Mouse (Mus musculus): ENCODE results near the gene Cox8a.

Gene Cox8a

DNA sequence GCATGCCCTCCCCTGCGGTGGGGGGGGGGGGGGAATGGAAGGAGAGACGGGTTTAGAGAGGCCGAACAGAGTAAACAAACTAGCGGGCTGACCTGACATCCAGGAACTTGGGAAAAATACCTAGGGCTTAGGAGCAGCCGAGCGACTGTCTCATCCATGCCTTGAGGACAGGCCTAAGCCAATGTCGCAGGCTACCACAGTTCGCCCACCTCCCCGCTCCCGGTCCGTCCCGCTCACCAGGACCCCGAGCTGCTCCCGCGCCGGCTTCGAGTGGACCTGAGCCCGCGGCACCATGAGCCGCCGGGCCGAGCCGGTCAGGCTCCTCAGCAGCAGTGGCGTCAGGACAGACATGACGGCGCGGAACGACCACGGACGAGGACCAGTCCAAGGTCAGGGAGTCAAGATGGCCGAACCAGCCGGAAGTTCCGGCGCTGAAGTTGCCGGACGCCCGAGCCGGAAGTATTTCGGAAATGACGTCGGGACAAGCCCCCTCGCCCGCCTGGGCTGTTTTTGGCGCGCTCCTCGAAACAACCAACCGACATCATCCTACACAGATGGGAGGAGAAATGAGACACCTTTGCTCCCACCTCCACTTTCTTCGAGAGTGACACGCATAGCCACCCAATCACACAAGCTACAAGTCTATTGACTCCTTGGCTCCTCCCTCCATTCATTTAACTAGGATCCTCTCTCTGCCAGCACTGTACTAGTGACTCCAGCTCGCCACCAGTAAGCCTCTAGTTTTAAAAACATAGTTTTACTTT is at the start of gene Cox8a:
Gene Cox8a (minus strand): TSS at position 455 of the 764 bp plus-strand sequence.
- DNase-seq (ENCODE audit: low read depth, low spot score): peak; percentile 91

- DNase-seq (ENCODE audit: low read depth, low spot score): no peak
Measured at GRCm38 (mm10) chr19:7266421-7266831, 49.0 kb upstream of the Cox8a start.

DNA sequence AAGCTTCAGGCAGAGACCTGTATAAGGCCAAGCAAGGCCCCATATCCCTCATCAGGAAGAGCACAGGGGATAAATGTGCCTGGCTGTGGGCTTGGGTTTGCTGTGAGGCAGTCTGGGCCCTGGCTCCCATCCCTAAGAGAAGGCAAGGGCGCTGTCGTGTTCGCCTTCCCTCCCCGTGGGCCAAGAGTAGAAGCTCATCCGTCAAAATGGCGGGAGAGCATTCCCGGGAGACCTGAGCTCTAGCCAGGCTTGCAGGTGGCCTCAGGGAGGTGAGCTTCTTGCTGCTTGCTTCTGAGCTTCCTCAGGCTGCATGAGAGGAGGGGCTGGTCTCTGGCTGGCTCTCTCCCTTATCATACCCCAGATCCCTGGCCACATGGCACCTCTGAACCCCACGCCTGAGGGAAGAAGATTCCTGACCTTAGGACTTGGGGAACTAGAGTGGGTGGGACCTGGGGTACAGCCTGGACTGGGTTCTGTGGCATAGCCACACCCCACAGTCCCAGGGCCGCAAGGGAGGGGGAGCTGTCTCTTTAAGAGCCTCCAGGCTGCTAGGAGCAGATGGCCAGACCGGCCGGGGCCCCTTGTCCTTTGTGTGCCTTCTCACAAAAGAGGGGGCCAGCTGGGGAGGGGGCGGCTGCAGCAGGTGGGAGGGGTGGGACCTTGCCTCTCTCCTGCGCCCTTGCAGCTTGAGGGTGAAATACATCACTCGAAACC is 48.2 kb upstream of the Cox8a start:
- DNase-seq (ENCODE audit: low read depth, low spot score): no peak

GRCm38 (mm10) chr19:7264766-7265331 is 47.4 kb upstream of the Cox8a start:
- no peak for DNase-seq (ENCODE audit: low read depth, low spot score)

- no peak for DNase-seq (ENCODE audit: low read depth, low spot score)
Measured at GRCm38 (mm10) chr19:7264088-7264765, 46.8 kb upstream of the Cox8a start.

DNA sequence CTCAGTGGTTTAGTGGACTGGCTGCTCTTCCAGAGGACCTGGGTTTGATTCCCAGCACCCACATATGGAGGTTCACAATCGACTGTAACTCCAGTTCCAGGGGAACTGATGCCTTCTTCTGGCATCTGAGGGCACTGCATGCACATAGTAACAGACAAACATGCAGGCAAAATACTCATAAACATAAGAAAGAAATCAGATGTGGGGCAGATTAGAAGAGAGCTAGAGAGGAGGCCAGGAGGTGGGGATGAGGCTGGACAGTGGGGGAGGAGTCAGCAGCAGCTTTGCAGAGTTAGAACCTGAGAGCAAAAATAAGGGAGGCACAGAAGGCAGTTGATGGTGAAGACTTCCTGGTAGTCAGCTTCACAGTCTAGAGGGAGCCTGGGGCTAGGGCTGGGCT is 45.2 kb upstream of the Cox8a start:
- no peak for DNase-seq (ENCODE audit: low read depth, low spot score)

GRCm38 (mm10) chr19:7261964-7262363 is 44.5 kb upstream of the Cox8a start:
- DNase-seq (ENCODE audit: low read depth, low spot score): no peak

DNA sequence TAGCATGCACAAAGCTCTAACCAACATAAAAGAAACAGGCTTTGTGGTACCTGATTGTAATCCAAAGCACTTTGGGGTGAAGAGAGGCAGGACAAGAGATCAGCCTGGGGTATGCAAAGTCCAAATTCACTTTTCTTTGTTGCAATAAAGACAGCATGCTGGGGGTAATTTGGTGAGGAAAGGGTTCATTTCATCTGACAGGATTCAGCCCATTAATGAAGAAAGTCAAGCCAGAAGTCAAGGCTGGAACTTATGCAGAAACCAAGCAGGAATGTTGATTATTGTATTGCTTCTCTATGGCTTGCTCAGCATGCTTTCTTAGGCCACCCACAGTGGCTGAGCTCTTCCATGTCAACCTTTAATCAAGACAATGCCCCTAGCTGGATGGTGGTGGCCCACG is 44.1 kb upstream of the Cox8a start:
- no peak for DNase-seq (ENCODE audit: low read depth, low spot score)

DNA sequence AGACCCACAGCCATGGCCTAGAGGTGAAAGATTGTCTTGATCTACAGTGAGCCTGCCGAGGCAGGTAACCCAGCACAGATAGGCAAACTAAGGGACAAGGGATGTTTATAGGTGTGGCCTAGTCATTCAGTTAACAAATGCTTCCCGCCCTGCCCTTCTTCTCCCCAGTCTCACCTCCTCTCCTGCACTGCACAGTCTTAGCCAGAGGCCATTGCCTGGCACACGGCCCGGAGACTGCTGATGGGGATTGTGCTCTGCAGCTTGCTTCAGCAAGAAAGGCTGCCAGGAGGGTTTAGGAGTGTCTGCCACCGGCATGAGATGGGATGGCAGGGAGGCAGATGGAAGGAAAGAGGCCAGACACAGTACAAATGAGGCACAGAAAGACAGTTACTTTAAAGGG is 40.5 kb upstream of the Cox8a start:
- DNase-seq (ENCODE audit: low read depth, low spot score): no peak

DNA sequence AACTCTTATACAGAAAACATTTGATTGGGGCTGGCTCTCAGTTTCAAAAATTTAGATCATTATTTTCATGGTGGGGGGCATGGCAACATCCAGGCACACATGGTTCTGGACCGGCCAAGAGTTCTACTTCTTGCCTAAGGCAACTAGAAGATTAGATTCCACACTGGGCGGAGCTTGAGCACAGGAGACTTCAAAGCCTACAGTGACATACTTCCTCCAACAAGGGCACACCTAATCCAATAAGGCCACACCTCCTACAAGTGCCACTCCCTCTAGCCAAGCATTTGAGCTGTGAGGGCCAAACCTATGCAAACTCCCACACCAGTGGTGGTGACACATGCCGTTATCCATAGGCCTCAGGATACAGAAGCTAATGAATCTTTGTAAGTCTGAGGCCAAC is 28.6 kb upstream of the Cox8a start:
- DNase-seq (ENCODE audit: low read depth, low spot score): no peak

- DNase-seq (ENCODE audit: low read depth, low spot score): peak; percentile 90
Measured at GRCm38 (mm10) chr19:7240782-7241690, 23.6 kb upstream of the Cox8a start, which contains the start of gene Naa40. Gene Naa40 (minus strand): TSS chr19:7241183.

- DNase-seq (ENCODE audit: low read depth, low spot score): no peak
Measured at GRCm38 (mm10) chr19:7240291-7240690, 22.9 kb upstream of the Cox8a start.

GRCm38 (mm10) chr19:7239574-7239973 is 22.2 kb upstream of the Cox8a start:
- no peak for DNase-seq (ENCODE audit: low read depth, low spot score)

- DNase-seq (ENCODE audit: low read depth, low spot score): no peak
Measured at GRCm38 (mm10) chr19:7236742-7237141, 19.3 kb upstream of the Cox8a start.

- DNase-seq (ENCODE audit: low read depth, low spot score): no peak
Measured at GRCm38 (mm10) chr19:7236011-7236410, 18.6 kb upstream of the Cox8a start.

- no peak for DNase-seq (ENCODE audit: low read depth, low spot score)
Measured at GRCm38 (mm10) chr19:7235461-7235860, 18.0 kb upstream of the Cox8a start.

DNA sequence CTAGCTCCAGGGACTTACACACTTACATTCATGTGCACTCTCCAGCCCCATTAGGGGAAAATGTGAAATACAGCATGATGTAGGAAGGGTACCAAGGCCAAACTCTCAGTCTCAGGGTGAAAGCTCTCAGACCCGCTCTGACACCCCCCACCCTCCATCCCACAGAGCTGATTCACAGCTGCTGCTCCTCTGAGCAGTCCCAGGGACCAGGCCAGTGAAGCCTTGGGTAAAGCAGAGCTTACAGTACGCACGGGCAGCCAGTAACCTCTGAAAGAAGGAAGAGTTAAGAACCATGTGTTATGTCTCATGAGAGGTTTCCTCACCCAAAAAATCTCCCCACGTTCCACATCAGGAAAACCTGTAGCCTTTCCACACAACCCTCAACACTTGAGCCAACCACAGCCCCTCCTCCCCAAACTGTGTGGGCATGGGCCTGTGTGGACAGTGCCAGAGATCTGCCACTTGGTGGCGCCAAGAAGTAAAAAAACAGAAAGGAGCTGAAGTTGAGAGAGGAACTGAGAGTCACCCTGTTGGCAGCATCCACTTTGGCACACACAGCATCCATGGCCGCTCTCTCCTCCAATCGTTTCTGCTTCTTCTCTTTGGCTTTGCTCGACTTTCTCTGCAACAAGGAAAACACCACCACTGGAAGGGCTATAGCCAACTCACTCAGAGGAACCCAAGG is 17.3 kb upstream of the Cox8a start:
- peak; percentile 51 for DNase-seq (ENCODE audit: low read depth, low spot score)

DNA sequence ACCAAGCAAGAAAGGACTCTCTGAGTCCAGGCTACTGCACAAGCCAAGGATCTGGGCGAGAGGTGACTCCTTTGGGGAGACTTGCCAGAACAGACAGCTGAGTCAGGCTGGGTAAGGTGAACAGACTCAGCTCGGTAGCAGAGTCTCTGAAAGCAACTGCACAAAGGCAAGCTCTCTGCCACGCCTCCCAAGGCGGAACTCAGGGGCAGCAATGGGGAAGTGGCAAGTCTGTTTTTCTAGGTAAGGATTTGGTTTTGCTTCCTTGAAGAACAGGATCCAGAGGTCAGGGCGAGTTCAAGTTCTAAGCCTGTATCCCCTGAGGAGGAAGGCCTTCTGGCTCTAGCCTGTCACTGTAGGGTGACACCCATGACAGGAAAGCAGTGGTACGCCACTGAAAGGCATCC is 9.1 kb upstream of the Cox8a start:
- no peak for DNase-seq (ENCODE audit: low read depth, low spot score)

GRCm38 (mm10) chr19:7225096-7225690 is 7.8 kb upstream of the Cox8a start:
- DNase-seq (ENCODE audit: low read depth, low spot score): no peak

DNA sequence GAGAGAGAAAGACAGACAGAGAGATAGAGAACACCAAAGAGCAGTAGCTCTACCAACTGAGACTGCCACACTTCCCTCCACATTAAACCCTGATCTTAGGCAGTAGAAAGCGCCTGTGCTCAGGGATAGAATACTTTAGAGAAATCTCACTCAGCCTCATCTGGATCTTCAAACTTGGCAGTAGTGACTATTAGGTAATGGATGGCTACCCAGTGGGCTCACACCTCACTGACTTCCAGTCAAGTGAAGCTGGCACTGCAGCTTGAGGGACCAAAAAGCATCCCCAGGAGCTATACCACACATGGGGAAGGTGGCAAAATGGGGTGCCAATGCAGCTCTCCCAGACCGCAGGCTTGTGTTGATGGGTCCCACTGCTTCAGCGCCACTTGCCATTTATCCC is 6.8 kb upstream of the Cox8a start:
- DNase-seq (ENCODE audit: low read depth, low spot score): no peak

All from brain, embryonic 18.5 days (tissue).